Mouse (Mus musculus): Measurements from ENCODE around the gene Cdh1. TPM values are rescaled to one million over a fixed set of nuclear protein-coding genes. Genes with fewer than 3 reads are reported as not detected.

The Cdh1 gene
- 0.15 and 0.31 TPM in 2 replicates for polyA plus RNA-seq (2021; fragmentation: Nextera tagmentation)
- long read RNA-seq, experiment 1 = 0 reads
- long read RNA-seq, experiment 2 = 0 reads

GRCm38 (mm10) chr8:106603131-106603819 lies at the start of gene Cdh1:
Gene Cdh1 (plus strand): TSS chr8:106603351.

GRCm38 (mm10) chr8:106573168-106573567 lies 30.0 kb upstream of the Cdh1 start, which contains the start of gene Gm10073:
Gene Gm10073 (minus strand): TSS chr8:106573461.

GRCm38 (mm10) chr8:106682971-106683668 lies 80.0 kb downstream of the Cdh1 start, which contains the start of gene Tango6:
Gene Tango6 (plus strand): TSS chr8:106683068.

Other genes starting within 250 kb of the Cdh1 start
- 7.2 TPM in 2 replicates for gene Zfp90, start 188.0 kb upstream of the Cdh1 start, polyA plus RNA-seq (2021; fragmentation: Nextera tagmentation)
- gene 6030452D12Rik, start 102.8 kb upstream of the Cdh1 start, polyA plus RNA-seq (2021; fragmentation: Nextera tagmentation) = not detected in 2 replicates
- gene Cdh3, start 92.5 kb upstream of the Cdh1 start, polyA plus RNA-seq (2021; fragmentation: Nextera tagmentation) = 0.05 and 0.72 TPM in 2 replicates
- 9.7 and 12.7 TPM in 2 replicates for gene Gm10073, start 29.9 kb upstream of the Cdh1 start, polyA plus RNA-seq (2021; fragmentation: Nextera tagmentation)
- 1.9 and 2.2 TPM in 2 replicates for gene Tango6, start 79.7 kb downstream of the Cdh1 start, polyA plus RNA-seq (2021; fragmentation: Nextera tagmentation)